Mouse (Mus musculus) fat pad, adult 2 months (tissue): ENCODE data around the gene A2ml1.

Experiments used
- DNase-seq: peaks from one replicate; pipeline ENCODE4 v3.0.0-alpha.2; 2011; ENCODE audit warnings: low read depth, low spot score; ENCODE audit errors: extremely low read depth

A2ml1 gene

DNA sequence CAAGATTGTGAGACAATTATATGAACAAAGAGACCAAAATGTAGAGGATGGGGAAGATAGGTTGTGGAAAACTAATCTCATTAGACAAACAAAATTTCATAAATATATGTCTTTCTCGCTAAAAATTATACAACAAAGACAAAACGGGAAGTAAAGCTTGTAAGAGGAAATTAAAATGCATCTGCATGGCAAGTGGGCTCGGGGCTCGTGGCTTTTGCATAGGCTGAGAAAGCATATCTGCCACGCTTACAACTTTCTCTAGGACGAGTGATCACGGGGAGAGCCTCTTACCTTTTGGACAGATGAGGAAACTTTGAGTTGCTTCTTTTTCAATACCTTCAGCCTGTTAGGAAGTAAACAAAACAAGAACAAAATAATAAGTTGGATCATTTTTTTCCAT is 27.4 kb downstream of the A2ml1 start:
- no peak for DNase-seq

DNA sequence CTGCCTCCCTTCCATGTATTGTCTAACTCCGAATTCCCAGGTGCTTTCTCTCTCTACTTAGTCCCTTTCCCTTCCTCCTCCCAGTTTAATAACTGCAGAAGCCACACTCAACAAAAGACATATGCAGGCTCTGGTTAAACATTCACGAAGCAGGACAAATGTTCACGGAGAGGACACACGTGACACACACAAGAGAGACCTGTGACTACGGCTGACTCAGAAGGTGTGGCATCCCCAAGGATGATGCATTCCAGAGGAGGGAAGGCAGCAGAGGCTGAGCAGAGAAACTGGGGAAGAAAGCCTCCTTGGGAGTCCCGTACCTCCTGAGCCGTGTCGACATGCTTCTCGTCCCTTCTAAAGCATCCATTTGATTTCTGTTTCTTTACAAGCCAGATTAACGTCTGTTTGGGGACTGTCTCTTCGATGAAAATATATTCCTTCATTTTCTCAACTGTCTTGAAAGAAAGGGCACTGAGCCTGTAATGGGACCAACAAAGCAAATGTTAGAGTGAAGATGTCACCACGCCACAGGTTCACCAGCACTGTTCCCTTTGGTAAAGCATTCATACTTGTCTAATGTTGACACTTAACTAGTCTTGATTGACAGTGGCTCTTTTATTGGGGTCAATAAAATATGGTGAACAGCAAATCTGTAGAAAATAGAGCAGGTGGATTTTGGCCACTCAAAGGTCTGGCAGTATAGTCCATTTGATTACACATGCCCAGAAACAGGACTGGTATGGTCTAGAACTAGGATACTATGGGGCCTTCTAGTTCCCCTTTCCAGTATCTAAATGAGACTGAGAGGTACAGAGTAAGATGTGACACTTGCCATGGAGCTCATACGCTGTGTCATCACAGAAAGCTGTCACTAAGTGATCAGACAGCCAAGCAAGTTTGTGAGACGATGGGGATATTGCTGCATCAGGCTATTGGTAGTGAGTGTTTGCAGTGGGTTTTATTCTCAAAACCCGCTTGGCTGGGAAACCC is 31.6 kb downstream of the A2ml1 start:
- no peak for DNase-seq

DNA sequence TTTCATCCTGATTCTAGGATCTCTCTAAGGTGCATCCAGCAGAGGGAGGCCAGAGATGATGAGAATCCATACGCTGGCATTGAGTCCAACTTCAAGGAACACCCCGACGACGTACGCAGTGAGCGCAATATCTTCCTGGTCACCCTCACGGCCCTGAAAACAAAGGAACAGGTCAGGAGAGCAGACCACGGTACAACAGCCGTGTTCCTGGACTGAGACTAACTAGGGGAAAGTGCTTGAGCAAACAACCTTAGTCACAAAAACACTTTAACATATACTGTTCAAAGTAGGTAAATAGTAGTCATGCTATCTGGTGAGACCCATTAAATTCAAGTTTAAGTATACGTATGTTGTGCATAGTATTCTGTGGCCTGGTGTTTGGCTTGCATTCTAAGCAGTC is 32.9 kb downstream of the A2ml1 start:
- no peak for DNase-seq

DNA sequence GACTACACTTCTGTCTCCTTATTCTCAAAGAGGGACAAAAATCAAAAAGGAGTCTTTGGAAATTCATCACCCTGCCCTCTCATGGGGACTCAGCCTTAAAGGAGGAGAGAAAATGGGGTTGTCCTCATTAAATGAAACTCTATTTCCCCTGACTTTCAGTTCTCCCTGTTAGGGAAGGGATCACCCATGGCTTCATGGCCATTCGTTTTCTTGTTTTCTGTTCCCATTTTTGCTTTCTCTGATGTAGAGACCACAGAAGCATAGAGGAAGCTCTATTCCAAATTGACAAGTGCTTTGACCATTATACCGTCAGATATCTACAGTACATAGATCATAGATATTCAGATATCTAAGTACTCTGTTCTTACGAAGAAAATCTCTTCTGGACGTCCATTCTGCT is 36.0 kb downstream of the A2ml1 start:
- no peak for DNase-seq

DNA sequence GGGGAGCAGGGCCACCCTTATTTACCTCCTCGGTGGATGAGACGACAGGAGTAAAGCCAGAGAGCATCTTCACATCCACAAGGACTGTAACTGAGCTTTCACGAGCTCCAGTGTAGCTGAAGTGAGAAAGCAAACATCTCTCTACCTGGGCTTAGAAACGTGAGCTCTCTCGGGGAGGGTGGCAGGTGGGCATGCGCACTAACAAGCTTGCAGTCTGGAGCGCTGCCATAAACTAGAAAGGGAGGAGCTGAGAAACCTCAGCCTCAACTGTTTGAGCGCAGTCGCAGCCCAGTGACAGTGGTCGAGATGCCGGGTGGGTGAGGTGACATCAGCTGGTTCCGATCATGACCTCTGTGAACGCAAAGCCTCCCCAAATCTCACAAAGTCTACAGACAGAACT is 38.2 kb downstream of the A2ml1 start:
- no peak for DNase-seq

DNA sequence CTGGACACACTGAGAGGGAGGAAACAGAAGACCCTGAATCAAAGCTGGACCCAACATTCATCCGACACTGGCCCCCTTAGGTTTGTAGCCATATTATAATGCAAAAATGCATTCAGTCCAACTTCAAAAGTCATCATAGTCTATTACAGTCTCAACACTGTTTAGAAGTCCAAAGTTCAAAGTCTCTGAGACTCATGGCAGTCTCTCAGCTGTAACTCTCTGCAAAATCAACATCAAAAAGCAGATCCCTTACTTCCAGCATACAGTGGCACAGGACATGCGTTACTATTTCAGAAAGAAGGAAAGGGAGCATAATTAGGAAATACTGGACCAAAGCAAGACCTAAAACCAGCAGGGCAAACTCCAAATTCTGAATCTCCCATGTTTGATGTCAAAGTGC is 46.2 kb downstream of the A2ml1 start:
- DNase-seq, result no peak

DNA sequence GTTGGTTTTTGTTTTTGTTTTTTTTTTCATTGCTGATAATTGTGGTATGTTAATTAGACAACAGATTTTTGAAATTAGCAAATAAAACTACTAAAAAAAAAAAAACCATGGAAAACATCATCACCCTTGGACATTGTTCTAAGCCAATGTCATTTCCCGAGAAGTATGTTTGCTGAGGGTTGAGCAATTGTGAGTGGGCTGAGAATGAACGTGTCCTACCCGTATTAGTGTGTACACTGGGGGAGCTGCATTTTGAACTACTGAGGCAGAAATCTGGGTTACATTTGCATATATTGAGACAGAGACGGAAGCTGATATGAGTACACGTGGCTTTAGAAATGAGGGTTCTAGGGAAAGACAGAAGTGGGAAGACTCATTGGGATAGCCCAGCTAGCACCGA is 48.1 kb downstream of the A2ml1 start:
- peak; percentile 23 for DNase-seq

DNA sequence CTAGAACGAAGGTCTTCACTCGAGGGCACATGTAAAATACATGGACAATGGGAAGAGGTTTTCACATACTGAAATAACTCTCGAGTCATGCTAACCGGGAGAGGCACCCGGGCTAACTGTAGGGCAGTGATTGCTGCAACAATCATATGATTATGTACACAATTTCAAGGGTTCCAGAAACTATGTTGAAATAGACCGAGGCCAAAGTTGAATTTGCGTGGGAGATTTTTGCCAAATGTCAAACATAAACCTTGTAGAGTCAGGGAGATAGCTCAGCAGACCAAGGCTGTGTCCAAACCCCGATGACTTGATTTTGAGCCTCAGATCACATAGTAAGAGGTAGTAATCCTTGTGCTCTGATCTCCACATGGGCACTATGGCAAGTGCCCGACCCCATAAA is 48.7 kb downstream of the A2ml1 start:
- DNase-seq, result peak; percentile 54

DNA sequence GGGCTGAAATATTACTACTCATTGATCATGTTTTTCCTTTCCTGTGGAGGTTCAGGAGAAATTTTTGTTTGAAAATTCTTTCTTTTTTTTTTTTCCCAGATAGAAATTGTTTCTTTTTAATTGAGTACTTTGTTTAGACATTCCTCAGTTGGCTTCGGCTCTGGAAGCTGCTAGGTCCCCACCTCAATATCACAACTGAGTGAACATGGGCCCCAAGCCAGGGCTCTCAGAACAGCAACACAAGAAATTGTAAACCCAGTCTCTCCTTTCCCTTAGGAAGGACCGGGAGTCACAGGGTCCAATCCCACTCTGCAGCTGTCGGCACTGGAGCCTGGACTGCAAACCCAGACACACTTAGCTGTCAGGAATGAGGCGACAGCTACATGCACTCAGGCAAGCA is 52.9 kb downstream of the A2ml1 start:
- DNase-seq, result no peak

DNA sequence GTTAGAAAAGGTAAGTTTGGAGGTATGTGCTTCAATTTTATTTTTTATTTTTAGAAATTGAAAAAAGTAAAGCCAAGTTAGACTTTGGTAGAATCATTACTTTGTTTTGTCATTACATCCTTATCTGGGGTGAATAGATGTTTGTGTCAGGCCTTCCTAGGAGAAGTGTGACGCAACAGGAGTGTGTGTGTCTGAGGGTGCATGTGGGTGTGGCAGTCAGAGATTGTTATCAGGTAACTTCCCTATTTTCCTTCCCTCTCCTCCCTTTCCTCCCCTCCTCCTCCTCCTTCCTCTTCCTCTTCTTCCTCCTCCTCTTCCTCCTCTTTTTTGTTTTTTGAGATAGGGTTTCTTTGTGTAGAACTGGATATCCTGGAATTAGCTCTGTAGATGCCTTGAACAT is 54.3 kb downstream of the A2ml1 start:
- DNase-seq, result peak; percentile 28

DNA sequence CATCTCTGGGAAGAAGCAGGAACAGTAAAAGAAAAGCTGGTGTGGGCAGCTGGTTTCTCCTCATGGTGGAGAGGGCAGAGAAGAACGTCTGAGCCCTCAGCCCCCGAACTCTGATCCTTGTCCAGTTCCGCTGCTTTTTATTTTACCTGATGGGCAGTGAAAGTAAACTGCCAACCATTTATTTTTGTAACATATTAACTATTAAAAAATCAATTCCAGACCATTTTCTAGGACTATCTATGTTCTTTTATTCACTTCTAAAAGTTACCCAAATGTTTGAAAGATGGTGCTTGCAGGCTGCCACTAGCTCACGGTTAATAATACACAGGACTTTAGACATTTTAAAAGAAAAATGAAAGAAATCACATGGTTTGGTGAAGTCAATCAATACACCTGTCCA is 54.8 kb downstream of the A2ml1 start, which contains the start of gene Pzp:
Gene Pzp, minus strand, starts transcription at position 120 of the 400 bp plus-strand sequence.
- DNase-seq, result no peak

DNA sequence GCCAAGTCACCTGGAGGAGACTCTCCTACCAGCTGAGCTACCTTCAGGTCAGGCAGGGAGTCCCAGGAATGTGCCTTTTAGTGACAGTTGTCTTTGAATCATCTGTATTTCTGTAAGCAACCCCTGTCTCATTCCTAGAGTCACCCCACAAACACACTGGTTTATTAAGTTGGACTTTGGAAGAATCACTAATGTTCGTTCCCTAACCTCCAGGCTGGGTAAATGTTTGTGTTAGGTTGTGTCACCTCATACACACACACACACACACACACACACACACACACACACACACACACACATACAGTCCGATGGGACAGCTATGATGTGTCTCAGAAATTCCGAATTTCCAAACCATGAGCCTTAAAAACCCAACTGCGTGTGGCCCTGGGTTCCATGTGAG is 55.6 kb downstream of the A2ml1 start:
- no peak for DNase-seq

DNA sequence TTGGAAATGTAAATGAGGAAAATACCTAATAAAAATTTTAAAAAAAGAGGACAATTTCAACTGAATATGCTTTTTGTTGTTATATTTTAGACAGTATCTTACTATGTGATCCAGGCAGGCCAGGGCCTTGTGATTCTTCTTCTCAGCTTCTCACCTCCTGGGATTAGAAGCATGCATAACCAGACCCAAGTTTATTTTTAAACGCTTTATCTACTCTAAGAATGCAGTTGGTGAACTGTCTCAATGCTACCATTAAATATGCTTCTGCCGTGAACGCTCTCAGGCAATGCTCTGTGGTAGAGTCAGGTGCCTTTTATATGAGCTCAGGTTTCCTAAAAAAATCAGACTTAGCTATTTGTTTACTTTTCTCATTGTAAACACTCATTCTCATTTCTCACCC is 58.0 kb downstream of the A2ml1 start:
- no peak for DNase-seq

DNA sequence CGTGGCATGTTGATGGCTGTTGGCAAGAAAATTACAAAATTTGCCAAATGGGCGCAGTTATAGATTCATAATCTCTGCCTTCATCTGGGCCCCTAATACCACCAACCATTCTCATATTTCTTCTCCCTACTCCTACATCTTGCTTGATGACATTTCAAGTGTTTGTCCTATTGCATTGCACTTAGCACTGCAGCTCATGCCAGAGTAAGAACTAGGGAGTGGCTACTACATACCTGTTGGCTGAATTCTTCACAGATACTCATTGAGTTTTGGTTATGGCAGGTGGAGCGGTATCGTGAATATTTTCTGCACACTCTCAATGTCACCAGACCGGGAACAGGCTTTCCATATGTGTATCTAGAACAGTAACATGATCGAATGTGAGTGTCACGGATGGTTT is 62.2 kb downstream of the A2ml1 start:
- DNase-seq, result no peak

DNA sequence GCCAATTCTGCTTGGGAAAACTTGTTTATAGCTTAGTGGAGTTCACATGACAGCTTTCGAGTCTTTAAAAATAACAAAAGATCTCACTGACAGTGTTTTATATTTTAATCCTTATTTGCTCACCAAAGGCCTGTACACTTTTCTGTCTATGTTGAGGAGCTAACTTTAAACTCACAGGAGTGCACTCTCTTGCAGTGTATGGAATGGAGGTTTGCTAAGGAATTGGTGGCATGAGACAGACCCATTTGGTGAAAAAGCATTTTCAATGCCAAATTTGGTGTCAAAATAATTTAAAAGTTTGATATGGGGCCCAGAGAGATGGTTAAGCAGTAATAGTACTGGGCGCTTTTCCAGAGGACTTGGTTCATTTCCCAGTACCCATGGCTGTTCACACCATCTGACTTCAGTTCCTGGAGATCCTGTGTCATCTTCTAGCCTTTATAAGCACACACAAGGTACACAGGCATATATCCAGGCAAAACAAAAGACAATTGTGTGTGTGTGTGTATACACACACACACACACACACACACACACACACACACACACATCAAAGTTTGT is 75.7 kb downstream of the A2ml1 start:
- no peak for DNase-seq

DNA sequence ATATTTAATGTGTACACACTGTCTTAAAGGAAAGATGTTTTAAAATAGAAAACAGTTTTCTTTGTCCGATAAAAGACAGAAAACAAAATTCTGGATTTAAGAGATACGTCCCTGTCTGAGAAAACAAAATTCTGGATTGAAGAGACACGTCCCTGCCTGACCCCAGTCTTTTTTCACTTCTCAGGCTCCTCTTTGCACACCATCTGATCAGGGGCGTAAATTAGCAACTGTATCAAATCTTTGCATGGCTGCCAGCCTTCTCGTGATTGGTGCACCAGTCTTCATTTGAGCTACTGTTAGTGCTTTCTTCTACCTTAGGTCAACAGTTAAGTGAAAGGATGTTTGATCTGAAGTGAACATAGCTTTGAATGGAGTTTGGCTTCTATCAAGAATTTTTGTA is 76.7 kb downstream of the A2ml1 start:
- no peak for DNase-seq

DNA sequence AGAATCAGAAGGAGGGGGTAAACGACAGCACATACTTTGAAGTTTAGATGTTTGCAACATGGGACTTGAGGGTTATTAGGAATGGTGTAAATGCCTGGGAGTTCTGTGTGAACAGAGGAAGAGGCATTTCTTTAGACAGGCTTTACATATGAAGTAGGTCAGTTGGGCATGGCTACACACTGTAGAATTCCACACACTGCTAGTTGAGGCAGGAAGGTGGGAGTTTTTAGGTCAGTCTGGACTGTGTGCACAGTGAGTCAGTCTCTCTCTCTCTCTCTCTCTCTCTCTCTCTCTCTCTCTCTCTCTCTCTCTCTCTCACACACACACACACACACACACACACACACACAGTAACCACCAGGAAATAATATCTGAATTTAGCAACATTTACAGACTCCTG is 86.1 kb downstream of the A2ml1 start:
- DNase-seq, result no peak

DNA sequence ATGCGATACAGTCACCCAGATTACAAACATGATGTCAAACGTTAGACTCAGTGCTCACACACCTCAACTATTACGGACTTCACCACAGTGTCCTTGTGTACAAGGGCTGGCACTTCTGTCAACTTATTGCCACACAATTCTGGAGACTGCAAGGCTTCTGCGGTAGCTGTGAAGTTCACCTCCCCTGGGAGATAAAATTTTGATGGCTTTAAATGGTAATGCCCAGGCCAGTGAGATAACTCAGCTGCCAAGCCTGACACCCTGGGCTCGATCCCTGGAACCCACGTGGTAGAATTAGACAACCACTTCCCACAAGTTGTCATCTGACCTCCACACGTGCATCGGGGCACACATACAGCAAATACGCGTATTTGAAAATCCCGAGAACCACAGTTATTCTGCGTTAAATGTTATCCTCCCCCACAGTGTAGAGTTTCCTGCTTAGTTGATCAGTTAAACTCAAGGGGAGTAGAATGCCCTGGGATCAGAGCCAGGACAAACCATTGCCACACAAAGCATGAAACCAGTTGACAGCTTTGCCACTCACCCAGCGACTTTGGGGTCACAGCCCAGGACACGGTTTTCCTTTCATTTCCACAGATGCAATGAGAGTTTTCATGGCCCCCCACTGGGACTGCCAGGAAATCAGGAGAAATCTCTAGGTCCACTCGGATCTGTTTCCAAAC is 86.6 kb downstream of the A2ml1 start:
- DNase-seq, result no peak

DNA sequence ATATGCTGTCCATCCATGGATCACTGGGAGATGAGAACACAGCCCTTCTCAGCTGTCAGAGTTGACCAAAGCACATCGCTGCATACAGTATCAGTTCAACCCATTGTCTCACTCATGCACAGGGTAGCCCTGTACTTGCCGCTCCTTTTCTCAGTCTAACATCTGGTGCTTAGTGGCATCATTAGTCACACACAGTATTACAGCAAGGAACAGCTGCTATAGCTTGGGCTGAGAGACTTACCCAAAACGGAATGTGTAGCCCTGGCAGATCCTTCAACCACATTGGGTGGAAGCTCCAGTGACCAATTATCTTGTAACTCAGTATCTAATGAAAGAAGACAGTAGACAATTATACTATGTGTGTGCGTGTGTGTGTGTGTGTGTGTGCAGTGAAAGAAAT is 89.5 kb downstream of the A2ml1 start:
- no peak for DNase-seq

DNA sequence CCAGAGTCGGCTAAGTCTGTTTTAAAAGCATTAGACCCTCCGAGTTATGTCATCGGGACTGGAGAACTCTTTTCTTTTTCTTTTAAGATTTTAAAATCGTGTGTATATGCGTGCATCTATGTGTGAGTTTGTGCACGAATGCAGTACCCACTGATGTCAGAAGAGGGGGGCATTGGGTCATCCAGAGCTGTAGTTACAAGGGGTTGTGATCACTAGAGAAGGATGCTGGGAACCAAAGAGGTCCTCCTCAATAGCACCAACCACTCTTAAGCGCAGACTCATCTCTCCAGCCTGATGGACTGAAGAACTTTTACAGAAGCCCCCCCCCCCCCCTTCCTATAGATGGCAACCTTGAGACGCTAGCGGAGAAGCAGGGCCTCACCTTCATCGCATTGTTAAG is 91.3 kb downstream of the A2ml1 start:
- no peak for DNase-seq
